Mouse (Mus musculus): Measurements from ENCODE around the gene Klk1b24. TPM values are rescaled to one million over a fixed set of nuclear protein-coding genes. Genes with fewer than 3 reads are reported as not detected.
"Not testable (repeated sequence)": the region's sequence is repeated elsewhere in the genome, so short reads cannot be mapped to it uniquely, and the experiment has no call there.

The Klk1b24 gene
- polyA plus RNA-seq (2014; fragmentation: Nextera tagmentation; extraction: Ambion mirVana) = not detected in 2 replicates

DNA sequence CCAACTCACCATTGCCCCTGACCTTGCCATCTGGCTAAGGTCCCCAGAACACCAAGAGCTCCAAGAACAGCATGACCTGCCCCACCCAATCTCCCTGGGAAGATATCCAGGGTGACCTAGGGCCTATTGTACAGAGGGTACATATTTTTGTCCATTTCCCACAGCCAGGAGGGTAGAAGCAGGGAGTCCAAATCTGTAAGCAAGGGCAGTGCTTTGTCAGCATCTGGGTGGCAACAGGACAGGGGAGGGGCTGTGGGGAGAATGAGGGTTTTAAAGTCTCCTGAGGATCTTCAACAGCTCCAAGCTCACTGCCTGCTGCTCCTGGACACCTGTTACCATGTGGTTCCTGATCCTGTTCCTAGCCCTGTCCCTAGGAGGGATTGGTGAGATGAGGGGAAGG lies at the start of gene Klk1b24:
Gene Klk1b24, plus strand, starts transcription at position 301 of the 400 bp plus-strand sequence.
- ATAC-seq (replicated peaks; ENCODE audit: low FRiP score); H3K27me3 ChIP-seq (replicated peaks; ENCODE audit: control insufficient read depth, insufficient read depth, low read length); H3K9ac ChIP-seq (ENCODE audit: low read depth, low read length); H3K9me3 ChIP-seq (ENCODE audit: control insufficient read depth, low read length); H3K36me3 ChIP-seq (ENCODE audit: control insufficient read depth, insufficient read depth, low read length); H3K4me3 ChIP-seq (ENCODE audit: low read depth, low read length); H3K4me2 ChIP-seq; H3K27ac ChIP-seq (ENCODE audit: low read depth, low read length); H3K4me1 ChIP-seq (replicated peaks; ENCODE audit: control insufficient read depth, insufficient read depth, low read length); DNase-seq (ENCODE audit: low spot score): not testable (repeated sequence)

DNA sequence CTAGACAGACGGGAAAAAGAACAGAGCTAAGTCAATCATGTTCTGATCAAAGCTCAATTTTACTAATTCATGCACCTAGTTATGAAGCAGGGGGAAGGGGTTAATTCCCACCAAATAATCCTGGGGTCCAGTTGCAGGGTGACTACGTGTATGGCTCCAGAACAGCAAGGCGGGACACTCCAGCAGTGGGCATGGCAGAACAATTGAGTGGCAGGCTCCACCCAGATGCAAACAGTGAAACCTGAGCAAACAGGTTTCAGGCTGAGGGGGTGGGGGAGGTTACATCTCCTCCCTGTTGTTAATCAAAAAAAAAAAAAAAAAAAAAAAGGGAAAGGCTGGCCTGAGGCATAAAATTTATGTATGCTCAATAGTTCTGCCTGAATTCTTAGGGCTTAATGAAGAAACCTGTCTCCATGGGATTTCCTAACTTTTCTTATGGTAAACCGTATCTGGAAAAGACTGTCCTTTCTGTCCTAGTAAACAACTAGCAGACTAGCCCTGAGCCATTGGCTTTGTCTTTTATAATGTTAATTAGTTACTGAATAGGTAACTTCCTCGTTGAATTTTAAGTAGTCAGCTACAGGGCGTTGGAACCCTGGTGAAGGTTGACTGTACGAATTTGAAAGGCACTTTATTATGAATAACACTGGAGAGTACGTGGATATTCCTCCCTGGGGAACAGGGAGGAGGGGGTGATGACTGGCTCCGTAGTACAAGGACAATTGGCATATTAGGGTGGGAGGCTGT lies 8.6 kb upstream of the Klk1b24 start:
- ATAC-seq (replicated peaks; ENCODE audit: low FRiP score) = no peak

GRCm38 (mm10) chr7:44186516-44186915 lies 1.5 kb upstream of the Klk1b24 start:
- H3K36me3 ChIP-seq (ENCODE audit: control insufficient read depth, insufficient read depth, low read length); DNase-seq (ENCODE audit: low spot score); H3K27me3 ChIP-seq (replicated peaks; ENCODE audit: control insufficient read depth, insufficient read depth, low read length); H3K4me3 ChIP-seq (ENCODE audit: low read depth, low read length); H3K9me3 ChIP-seq (ENCODE audit: control insufficient read depth, low read length); H3K4me1 ChIP-seq (replicated peaks; ENCODE audit: control insufficient read depth, insufficient read depth, low read length); H3K9ac ChIP-seq (ENCODE audit: low read depth, low read length); H3K27ac ChIP-seq (ENCODE audit: low read depth, low read length); H3K4me2 ChIP-seq; ATAC-seq (replicated peaks; ENCODE audit: low FRiP score): not testable (repeated sequence)
- 63% methylated on average over 8 of the region's 8 CpGs for WGBS

More for the DNA sequence above, 8.6 kb upstream of the Klk1b24 start:
- no peaks in the 10 kb centered on the region for H3K4me1 ChIP-seq (replicated peaks; ENCODE audit: control insufficient read depth, insufficient read depth, low read length)
- H3K9me3 ChIP-seq (ENCODE audit: control insufficient read depth, low read length) = no peaks in the 10 kb centered on the region
- H3K4me3 ChIP-seq (ENCODE audit: low read depth, low read length) = no peak overlapping the region
- WGBS = 71% methylated on average over 9 of the region's 9 CpGs
- H3K27ac ChIP-seq (ENCODE audit: low read depth, low read length) = no peak overlapping the region
- no peak overlapping the region for H3K4me2 ChIP-seq
- no peaks in the 10 kb centered on the region for H3K36me3 ChIP-seq (ENCODE audit: control insufficient read depth, insufficient read depth, low read length)
- H3K27me3 ChIP-seq (replicated peaks; ENCODE audit: control insufficient read depth, insufficient read depth, low read length) = no peaks in the 10 kb centered on the region
- DNase-seq (ENCODE audit: low spot score) = no peak
- no peak overlapping the region for H3K9ac ChIP-seq (ENCODE audit: low read depth, low read length)

DNA sequence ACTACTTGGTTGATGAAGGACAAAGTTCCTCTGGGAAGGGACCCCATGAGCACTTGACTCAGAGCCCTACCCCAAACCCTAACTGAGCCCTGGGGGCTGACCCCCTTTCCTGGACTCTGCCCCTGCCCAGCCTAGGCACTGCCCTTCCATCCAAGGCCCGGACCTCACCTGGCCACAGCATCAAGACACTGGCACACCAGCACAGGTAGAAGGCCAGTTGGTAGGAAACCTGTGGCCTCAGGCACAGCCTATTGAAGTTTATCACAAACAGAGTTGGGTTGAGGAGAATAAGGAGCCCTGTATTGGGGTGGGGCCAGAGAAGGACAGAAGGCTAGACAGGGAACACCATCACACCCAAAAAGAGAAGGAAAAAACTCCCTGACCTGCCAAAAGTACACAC lies 5.4 kb downstream of the Klk1b24 start:
- not testable (repeated sequence) for H3K4me3 ChIP-seq (ENCODE audit: low read depth, low read length); H3K9ac ChIP-seq (ENCODE audit: low read depth, low read length); ATAC-seq (replicated peaks; ENCODE audit: low FRiP score); H3K27me3 ChIP-seq (replicated peaks; ENCODE audit: control insufficient read depth, insufficient read depth, low read length); H3K4me2 ChIP-seq; H3K9me3 ChIP-seq (ENCODE audit: control insufficient read depth, low read length); H3K27ac ChIP-seq (ENCODE audit: low read depth, low read length); H3K4me1 ChIP-seq (replicated peaks; ENCODE audit: control insufficient read depth, insufficient read depth, low read length); H3K36me3 ChIP-seq (ENCODE audit: control insufficient read depth, insufficient read depth, low read length)
- DNase-seq (ENCODE audit: low spot score) = peak; percentile 6
- WGBS = 89% methylated on average over 1 of the region's 1 CpGs

DNA sequence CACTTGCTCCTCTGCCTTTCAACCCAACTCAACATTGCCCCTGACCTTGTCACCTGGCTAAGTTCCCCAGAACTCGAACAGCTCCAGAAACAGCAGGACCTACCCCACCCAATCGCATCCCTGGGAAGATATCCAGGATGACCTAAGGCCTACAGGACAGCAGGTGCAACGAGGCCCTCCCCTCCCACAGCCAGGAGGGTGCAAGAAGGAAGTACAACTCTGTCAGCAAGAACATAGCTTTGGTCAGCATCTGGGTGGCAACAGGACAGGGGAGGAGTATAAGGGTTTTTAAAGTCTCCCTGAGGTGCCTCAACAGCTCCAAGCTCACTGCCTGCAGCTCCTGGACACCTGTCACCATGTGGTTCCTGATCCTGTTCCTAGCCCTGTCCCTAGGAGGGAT lies 9.9 kb downstream of the Klk1b24 start, which contains the start of gene Klk1b3:
Gene Klk1b3, plus strand, starts transcription at position 301 of the 400 bp plus-strand sequence.
- WGBS = 59% methylated on average over 3 of the region's 3 CpGs
- DNase-seq (ENCODE audit: low spot score) (no peak), ATAC-seq (replicated peaks; ENCODE audit: low FRiP score) (no peak)

DNA sequence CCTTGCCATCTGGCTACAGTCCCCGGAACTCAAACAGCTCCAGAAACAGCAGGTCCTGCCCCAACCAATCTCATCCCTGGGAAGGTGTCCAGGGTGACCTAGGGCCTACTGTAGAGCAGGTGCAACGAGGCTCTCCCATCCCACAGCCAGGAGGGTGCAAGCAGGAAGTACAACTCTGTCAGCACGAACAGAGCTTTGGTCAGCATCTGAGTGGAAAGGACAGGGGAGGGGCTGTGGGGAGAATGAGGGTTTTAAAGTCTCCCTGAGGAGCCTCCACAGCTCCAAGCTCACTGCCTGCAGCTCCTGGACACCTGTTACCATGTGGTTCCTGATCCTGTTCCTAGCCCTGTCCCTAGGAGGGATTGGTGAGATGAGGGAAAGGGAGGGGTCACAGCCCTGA lies 19.1 kb downstream of the Klk1b24 start, which contains the start of gene Klk1b4:
Gene Klk1b4, plus strand, starts transcription at position 301 of the 400 bp plus-strand sequence.
- 44% methylated on average over 3 of the region's 3 CpGs for WGBS
- not testable (repeated sequence) for H3K4me2 ChIP-seq; H3K9me3 ChIP-seq (ENCODE audit: control insufficient read depth, low read length); H3K4me3 ChIP-seq (ENCODE audit: low read depth, low read length); H3K36me3 ChIP-seq (ENCODE audit: control insufficient read depth, insufficient read depth, low read length); H3K27ac ChIP-seq (ENCODE audit: low read depth, low read length); H3K9ac ChIP-seq (ENCODE audit: low read depth, low read length); DNase-seq (ENCODE audit: low spot score); H3K4me1 ChIP-seq (replicated peaks; ENCODE audit: control insufficient read depth, insufficient read depth, low read length); H3K27me3 ChIP-seq (replicated peaks; ENCODE audit: control insufficient read depth, insufficient read depth, low read length); ATAC-seq (replicated peaks; ENCODE audit: low FRiP score)

More for the DNA sequence above, 9.9 kb downstream of the Klk1b24 start, which contains the start of gene Klk1b3:
- Histone ChIP-seq H3K27ac (ENCODE audit: low read depth, low read length) (no peak within 1 kb of the TSS), H3K27me3 (replicated peaks; ENCODE audit: control insufficient read depth, insufficient read depth, low read length) (no peaks in the 10 kb centered on the region), H3K4me3 (ENCODE audit: low read depth, low read length) (no peak within 1 kb of the TSS), H3K4me2 (no peak within 1 kb of the TSS), H3K4me1 (replicated peaks; ENCODE audit: control insufficient read depth, insufficient read depth, low read length) (no peaks in the 10 kb centered on the region), H3K9me3 (ENCODE audit: control insufficient read depth, low read length) (no peaks in the 10 kb centered on the region), H3K9ac (ENCODE audit: low read depth, low read length) (no peak within 1 kb of the TSS), H3K36me3 (ENCODE audit: control insufficient read depth, insufficient read depth, low read length) (no peaks in the 10 kb centered on the region)

GRCm38 (mm10) chr7:44208307-44208706 lies 20.3 kb downstream of the Klk1b24 start:
- no peaks in the 10 kb centered on the region for H3K36me3 ChIP-seq (ENCODE audit: control insufficient read depth, insufficient read depth, low read length)
- no peak overlapping the region for H3K9ac ChIP-seq (ENCODE audit: low read depth, low read length)
- no peak overlapping the region for H3K27ac ChIP-seq (ENCODE audit: low read depth, low read length)
- DNase-seq (ENCODE audit: low spot score) = no peak
- no peaks in the 10 kb centered on the region for H3K9me3 ChIP-seq (ENCODE audit: control insufficient read depth, low read length)
- no peaks in the 10 kb centered on the region for H3K27me3 ChIP-seq (replicated peaks; ENCODE audit: control insufficient read depth, insufficient read depth, low read length)
- 72% methylated on average over 3 of the region's 3 CpGs for WGBS
- no peak for ATAC-seq (replicated peaks; ENCODE audit: low FRiP score)
- no peak overlapping the region for H3K4me2 ChIP-seq
- no peak overlapping the region for H3K4me3 ChIP-seq (ENCODE audit: low read depth, low read length)
- no peaks in the 10 kb centered on the region for H3K4me1 ChIP-seq (replicated peaks; ENCODE audit: control insufficient read depth, insufficient read depth, low read length)

- no peak within 1 kb of the TSS for H3K9ac ChIP-seq (ENCODE audit: low read depth, low read length)
- H3K27me3 ChIP-seq (replicated peaks; ENCODE audit: control insufficient read depth, insufficient read depth, low read length) = no peaks in the 10 kb centered on the region
- no peak within 1 kb of the TSS for H3K27ac ChIP-seq (ENCODE audit: low read depth, low read length)
- 83% methylated on average over 1 of the region's 1 CpGs for WGBS
- H3K4me1 ChIP-seq (replicated peaks; ENCODE audit: control insufficient read depth, insufficient read depth, low read length) = no peaks in the 10 kb centered on the region
- ATAC-seq (replicated peaks; ENCODE audit: low FRiP score) (no peak), DNase-seq (ENCODE audit: low spot score) (no peak)
- H3K4me2 ChIP-seq = no peak within 1 kb of the TSS
- H3K36me3 ChIP-seq (ENCODE audit: control insufficient read depth, insufficient read depth, low read length) = no peaks in the 10 kb centered on the region
- H3K4me3 ChIP-seq (ENCODE audit: low read depth, low read length) = no peak within 1 kb of the TSS
- H3K9me3 ChIP-seq (ENCODE audit: control insufficient read depth, low read length) = no peaks in the 10 kb centered on the region
These were observed 27.6 kb downstream of the Klk1b24 start, which contains the start of gene Klk1b5 for GRCm38 (mm10) chr7:44215645-44216044. Gene Klk1b5, plus strand, starts transcription at chr7:44215945.

GRCm38 (mm10) chr7:44221601-44222000 lies 33.6 kb downstream of the Klk1b24 start:
- not testable (repeated sequence) for DNase-seq (ENCODE audit: low spot score)

More at GRCm38 (mm10) chr7:44221601-44222000, 33.6 kb downstream of the Klk1b24 start:
- not testable (repeated sequence) for H3K4me2 ChIP-seq; ATAC-seq (replicated peaks; ENCODE audit: low FRiP score); H3K4me3 ChIP-seq (ENCODE audit: low read depth, low read length); H3K9ac ChIP-seq (ENCODE audit: low read depth, low read length); H3K9me3 ChIP-seq (ENCODE audit: control insufficient read depth, low read length); H3K4me1 ChIP-seq (replicated peaks; ENCODE audit: control insufficient read depth, insufficient read depth, low read length); H3K27ac ChIP-seq (ENCODE audit: low read depth, low read length); H3K36me3 ChIP-seq (ENCODE audit: control insufficient read depth, insufficient read depth, low read length); H3K27me3 ChIP-seq (replicated peaks; ENCODE audit: control insufficient read depth, insufficient read depth, low read length)
- 54% methylated on average over 8 of the region's 10 CpGs for WGBS

Data from liver, embryonic 11.5 days (tissue).